Mouse (Mus musculus) forebrain, embryonic 16.5 days (tissue): ENCODE measurements around the gene Ipo11. TPM values are rescaled to one million over a fixed set of nuclear protein-coding genes. Genes with fewer than 3 reads are reported as not detected.

Experiments
- ATAC-seq: fragments of 200-750 bp; cut with Nextera tagmentation; 2 replicates; pipeline ENCODE4 v1.8.0; 2017; ENCODE audit warnings: mild to moderate bottlenecking, moderate library complexity
- H3K27ac ChIP-seq: fragments of 300-500 bp; sonication (generic); 2 replicates; pipeline ENCODE4 v1.5.1; 2014; ENCODE audit warnings: low read length, control low read depth
- H3K27me3 ChIP-seq: fragments of 300-500 bp; sonication (generic); replicated peaks from 2 replicates; pipeline ENCODE4 v1.6.1; 2014; ENCODE audit warnings: low read length; ENCODE audit not compliant: control insufficient read depth, insufficient read depth
- H3K36me3 ChIP-seq: fragments of 300-500 bp; sonication (generic); 2 replicates; pipeline ENCODE4 v1.6.1; 2014; ENCODE audit not compliant: control insufficient read depth, insufficient read depth
- H3K4me1 ChIP-seq: fragments of 300-500 bp; sonication (generic); replicated peaks from 2 replicates; pipeline ENCODE4 v1.6.1; 2014; ENCODE audit warnings: low read length; ENCODE audit not compliant: control insufficient read depth, insufficient read depth
- H3K4me2 ChIP-seq: fragments of 300-500 bp; sonication (generic); 2 replicates; pipeline ENCODE4 v1.6.1; 2014; ENCODE audit warnings: mild to moderate bottlenecking, low read length, control low read depth
- H3K4me3 ChIP-seq: fragments of 300-500 bp; sonication (generic); replicated peaks from 2 replicates; pipeline ENCODE4 v1.5.1; 2014; ENCODE audit warnings: mild to moderate bottlenecking, low read length, control low read depth
- H3K9ac ChIP-seq: fragments of 300-500 bp; sonication (generic); replicated peaks from 2 replicates; pipeline ENCODE4 v1.6.1; 2014; ENCODE audit warnings: low read depth, low read length, control low read depth
- H3K9me3 ChIP-seq: fragments of 300-500 bp; sonication (generic); 2 replicates; pipeline ENCODE4 v1.6.1; 2016; ENCODE audit warnings: low read length; ENCODE audit not compliant: control insufficient read depth
- WGBS: fragments of 180-500 bp; shearing (Covaris S2); extraction: QIAGEN DNeasy Blood & Tissue Kit; methylation state at CpG from one replicate; pipeline ENCODE4 v1.1.7; 2014; 5-methylcytosine and 5-hydroxymethylcytosine counted together
- polyA plus RNA-seq: library from polyadenylated mRNA; unstranded; fragments of >200 nt; fragmentation: Nextera tagmentation; extraction: Ambion mirVana; gene quantifications from 2 replicates; pipeline ENCODE4 v1.2.1, GENCODE M21; 2015

The Ipo11 gene
- polyA plus RNA-seq, 1 experiment from 2014 or later, result 44.9 TPM

- Histone ChIP-seq H3K27ac (no peak overlapping the region), H3K9me3 (no peaks in the 10 kb centered on the region), H3K9ac (no peak overlapping the region), H3K27me3 (no peaks in the 10 kb centered on the region), H3K4me3 (no peak overlapping the region), H3K36me3 (peaks cover 8% of the 10 kb centered on the region), H3K4me2 (no peak overlapping the region), H3K4me1 (no peaks in the 10 kb centered on the region)
- ATAC-seq, result no peak
- WGBS, result 92% methylated on average over 7 of the region's 7 CpGs
These were observed 126.6 kb downstream of the Ipo11 start for GRCm38 (mm10) chr13:106810156-106810555.

- 77% methylated on average over 6 of the region's 6 CpGs for WGBS
These were observed 127.9 kb downstream of the Ipo11 start for GRCm38 (mm10) chr13:106808821-106809220.

GRCm38 (mm10) chr13:106808315-106808714 lies 128.4 kb downstream of the Ipo11 start:
- no peak overlapping the region for H3K9ac ChIP-seq
- H3K27ac ChIP-seq, result no peak overlapping the region
- no peak overlapping the region for H3K4me3 ChIP-seq
- H3K27me3 ChIP-seq, result no peaks in the 10 kb centered on the region
- no peaks in the 10 kb centered on the region for H3K9me3 ChIP-seq
- ATAC-seq, result no peak
- 96% methylated on average over 2 of the region's 2 CpGs for WGBS
- H3K4me2 ChIP-seq, result no peak overlapping the region
- H3K4me1 ChIP-seq, result no peaks in the 10 kb centered on the region
- H3K36me3 ChIP-seq, result peaks cover 8% of the 10 kb centered on the region

More at GRCm38 (mm10) chr13:106808821-106809220, 127.9 kb downstream of the Ipo11 start:
- peaks cover 8% of the 10 kb centered on the region for H3K36me3 ChIP-seq
- no peaks in the 10 kb centered on the region for H3K27me3 ChIP-seq
- no peak overlapping the region for H3K9ac ChIP-seq
- H3K4me1 ChIP-seq, result no peaks in the 10 kb centered on the region
- H3K4me3 ChIP-seq, result no peak overlapping the region
- H3K27ac ChIP-seq, result no peak overlapping the region
- H3K9me3 ChIP-seq, result no peaks in the 10 kb centered on the region
- no peak overlapping the region for H3K4me2 ChIP-seq
- no peak for ATAC-seq

- H3K27me3 ChIP-seq, result no peaks in the 10 kb centered on the region
- H3K27ac ChIP-seq, result no peak overlapping the region
- no peak overlapping the region for H3K4me3 ChIP-seq
- peaks cover 8% of the 10 kb centered on the region for H3K36me3 ChIP-seq
- no peak overlapping the region for H3K9ac ChIP-seq
- no peaks in the 10 kb centered on the region for H3K4me1 ChIP-seq
- H3K4me2 ChIP-seq, result no peak overlapping the region
- H3K9me3 ChIP-seq, result no peaks in the 10 kb centered on the region
- 88% methylated on average over 5 of the region's 5 CpGs for WGBS
- ATAC-seq, result no peak
These were observed 129.5 kb downstream of the Ipo11 start for GRCm38 (mm10) chr13:106807303-106807702.

GRCm38 (mm10) chr13:106805146-106805545 lies 131.6 kb downstream of the Ipo11 start:
- peak; percentile 68 for ATAC-seq
- Histone ChIP-seq H3K9ac (no peak overlapping the region), H3K4me2 (no peak overlapping the region), H3K4me3 (no peak overlapping the region), H3K27me3 (no peaks in the 10 kb centered on the region), H3K36me3 (peaks cover 4% of the 10 kb centered on the region; the same call in 1 of the 2 replicates), H3K27ac (no peak overlapping the region), H3K4me1 (no peaks in the 10 kb centered on the region), H3K9me3 (no peaks in the 10 kb centered on the region)
- WGBS, result 71% methylated on average over 5 of the region's 5 CpGs

GRCm38 (mm10) chr13:106798026-106798425 lies 138.7 kb downstream of the Ipo11 start:
- Histone ChIP-seq H3K4me1 (no peaks in the 10 kb centered on the region), H3K36me3 (peaks cover 10% of the 10 kb centered on the region), H3K4me2 (no peak overlapping the region), H3K27ac (no peak overlapping the region), H3K9ac (no peak overlapping the region), H3K9me3 (no peaks in the 10 kb centered on the region), H3K27me3 (no peaks in the 10 kb centered on the region), H3K4me3 (no peak overlapping the region)
- 48% methylated on average over 3 of the region's 3 CpGs for WGBS
- no peak for ATAC-seq

GRCm38 (mm10) chr13:106788817-106789216 lies 147.9 kb downstream of the Ipo11 start:
- ATAC-seq, result no peak
- Histone ChIP-seq H3K4me2 (no peak overlapping the region), H3K27me3 (no peaks in the 10 kb centered on the region), H3K27ac (no peak overlapping the region), H3K4me3 (no peak overlapping the region), H3K4me1 (no peaks in the 10 kb centered on the region), H3K36me3 (0 out of 2 replicates have a peak, but pooled peaks cover 2% of the 10 kb centered on the region), H3K9ac (no peak overlapping the region), H3K9me3 (no peaks in the 10 kb centered on the region)
- WGBS, result 70% methylated on average over 7 of the region's 7 CpGs

- Histone ChIP-seq H3K9me3 (0 out of 2 replicates have a peak, but pooled peaks cover 3% of the 10 kb centered on the region), H3K27ac (no peak overlapping the region), H3K4me1 (no peaks in the 10 kb centered on the region), H3K27me3 (no peaks in the 10 kb centered on the region), H3K4me2 (no peak overlapping the region), H3K4me3 (no peak overlapping the region), H3K36me3 (no peaks in the 10 kb centered on the region), H3K9ac (no peak overlapping the region)
- WGBS, result 94% methylated on average over 10 of the region's 10 CpGs
- ATAC-seq, result no peak
These were observed 168.0 kb downstream of the Ipo11 start for GRCm38 (mm10) chr13:106768807-106769206.

- no peaks in the 10 kb centered on the region for H3K4me1 ChIP-seq
- no peak overlapping the region for H3K4me2 ChIP-seq
- no peaks in the 10 kb centered on the region for H3K27me3 ChIP-seq
- no peak for ATAC-seq
- H3K9ac ChIP-seq, result no peak overlapping the region
- 59% methylated on average over 1 of the region's 1 CpGs for WGBS
- no peaks in the 10 kb centered on the region for H3K9me3 ChIP-seq
- H3K36me3 ChIP-seq, result no peaks in the 10 kb centered on the region
- no peak overlapping the region for H3K4me3 ChIP-seq
- no peak overlapping the region for H3K27ac ChIP-seq
These were observed 174.1 kb downstream of the Ipo11 start for GRCm38 (mm10) chr13:106762611-106763010.

- Histone ChIP-seq H3K4me1 (no peaks in the 10 kb centered on the region), H3K36me3 (no peaks in the 10 kb centered on the region), H3K9ac (no peak overlapping the region), H3K27ac (no peak overlapping the region), H3K9me3 (no peaks in the 10 kb centered on the region), H3K4me3 (no peak overlapping the region), H3K27me3 (no peaks in the 10 kb centered on the region), H3K4me2 (no peak overlapping the region)
- ATAC-seq, result no peak
- 100% methylated on average over 1 of the region's 1 CpGs for WGBS
These were observed 175.1 kb downstream of the Ipo11 start for GRCm38 (mm10) chr13:106761661-106762060.
